Mouse (Mus musculus): ENCODE measurements around the gene Cdc42bpa.

GRCm38 (mm10) chr1:180031705-180032548 lies 71.7 kb downstream of the Cdc42bpa start:
- TF ChIP-seq CTCF (IDR thresholded peaks at IDR 0.05) (no peak), EP300 (IDR thresholded peaks at IDR 0.05; ENCODE audit: insufficient read depth, low read depth, low read length) (no peak), POLR2A (IDR thresholded peaks at IDR 0.05; ENCODE audit: insufficient read depth, low read depth, low read length) (no peak)

Measured in heart, adult 2 months (tissue).